Mouse (Mus musculus): Measurements from ENCODE around the gene Gm8050. TPM values are rescaled to one million over a fixed set of nuclear protein-coding genes. Genes with fewer than 3 reads are reported as not detected.
A peak's percentile ranks its signal among the peaks of the same experiment; 100 is the strongest.
"Not testable (repeated sequence)": the region's sequence is repeated elsewhere in the genome, so short reads cannot be mapped to it uniquely, and the experiment has no call there.

Gm8050 gene
- not detected for total RNA-seq (2021)

DNA sequence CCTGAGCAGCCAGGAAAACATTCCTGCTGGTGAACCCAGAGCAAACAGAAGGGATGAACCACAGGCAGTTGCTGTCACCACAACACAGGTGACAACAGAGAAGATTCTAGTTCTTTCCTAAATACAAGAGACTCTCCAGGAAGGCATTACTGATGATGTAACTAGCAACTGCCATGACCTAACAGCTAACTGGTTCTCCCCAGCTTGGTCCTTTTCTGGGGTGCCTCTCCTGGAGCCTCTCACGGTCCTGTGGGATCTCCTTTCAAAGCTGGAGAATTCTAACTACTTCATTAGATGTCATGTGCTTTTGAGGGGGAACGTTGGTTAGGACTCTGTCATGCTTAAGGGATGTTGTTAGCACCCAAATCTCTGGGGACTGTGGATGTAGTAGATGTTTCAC lies at the start of gene Gm8050:
Gene Gm8050 (minus strand): TSS at position 101 of the 400 bp plus-strand sequence.
- intact Hi-C loops (cut with DNase I); DNase-seq: not testable (repeated sequence)

- intact Hi-C loops (cut with DNase I): not testable (repeated sequence)
- peak in 1 of 2 experiments; percentile 3 for DNase-seq
Observed at GRCm38 (mm10) chr14:6757231-6757536, 37.1 kb upstream of the Gm8050 start.

DNA sequence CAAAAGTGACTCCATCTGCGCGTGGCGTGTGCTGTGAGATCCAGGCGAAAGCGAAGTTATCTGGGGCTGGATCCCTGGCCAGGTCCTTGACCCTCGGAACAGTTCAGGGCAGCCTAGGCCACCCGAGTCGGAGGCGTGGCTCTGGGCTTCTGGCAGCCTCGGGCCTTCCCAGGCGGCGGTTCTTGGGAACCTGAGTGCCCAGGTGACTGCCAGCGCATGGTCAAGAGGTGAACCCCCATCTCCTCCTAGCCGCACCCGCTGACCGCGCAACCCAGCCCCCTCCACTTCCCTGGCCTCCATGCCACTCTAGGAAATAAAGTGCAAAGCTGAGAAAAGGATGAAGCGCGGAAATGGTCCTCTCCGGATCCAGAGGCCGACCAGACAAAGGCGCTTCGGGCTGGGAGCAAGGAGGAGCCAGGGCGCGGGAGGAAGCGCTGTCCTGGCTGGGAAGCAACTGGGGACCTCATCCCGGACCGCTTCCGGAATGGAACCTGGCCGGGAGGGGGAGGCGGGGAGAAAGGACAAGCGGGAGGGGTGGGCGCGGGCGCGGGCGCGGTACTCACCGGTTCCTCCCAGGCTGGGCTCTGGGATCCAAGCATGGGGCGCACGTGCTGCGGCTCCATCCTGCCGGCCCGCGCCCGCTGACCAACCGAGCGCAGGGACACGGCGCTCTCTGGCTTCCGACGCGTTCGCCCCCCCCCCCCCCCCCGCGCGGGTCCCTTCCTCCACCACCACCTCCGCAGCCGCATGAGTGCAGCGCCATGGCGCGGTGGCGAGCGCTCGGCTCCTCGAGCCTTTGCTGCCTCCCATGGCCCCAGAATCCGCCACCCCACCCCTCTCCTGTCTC lies 36.6 kb upstream of the Gm8050 start:
- peak; percentile 18 to 20 for DNase-seq
- intact Hi-C loops (cut with DNase I): not testable (repeated sequence)

GRCm38 (mm10) chr14:6742232-6742631 lies 22.2 kb upstream of the Gm8050 start, which contains the start of gene Gm3636:
TSS of gene Gm3636 (minus strand) at chr14:6742332.
- intact Hi-C loops (cut with DNase I): not testable (repeated sequence)

GRCm38 (mm10) chr14:6684070-6684469 lies 36.0 kb downstream of the Gm8050 start, which contains the start of gene Gm10251:
TSS of gene Gm10251 (minus strand) at chr14:6684170.
- DNase-seq; intact Hi-C loops (cut with DNase I): not testable (repeated sequence)

More at GRCm38 (mm10) chr14:6742232-6742631, 22.2 kb upstream of the Gm8050 start, which contains the start of gene Gm3636:
- DNase-seq: not testable (repeated sequence)

Other genes with a start within 250 kb of the Gm8050 start
- gene Gm8356, start 183.0 kb downstream of the Gm8050 start, total RNA-seq (2021): not detected
- gene Gm3629, start 129.6 kb downstream of the Gm8050 start, total RNA-seq (2021): 1 to 10 TPM; 1.2 to 1.4 TPM
- gene Gm3460, start 97.8 kb downstream of the Gm8050 start, total RNA-seq (2021): not detected
- not detected for gene Gm10251, start 36.1 kb downstream of the Gm8050 start, total RNA-seq (2021)
- gene Gm3636, start 22.1 kb upstream of the Gm8050 start, total RNA-seq (2021): 1 to 10 TPM; 1.0 to 1.9 TPM
- under 1 TPM; 0.17 to 0.34 TPM for gene Gm8362, start 54.2 kb upstream of the Gm8050 start, total RNA-seq (2021)
- not detected for gene Gm3642, start 120.1 kb upstream of the Gm8050 start, total RNA-seq (2021)
- 1 to 10 TPM in 1 of 2 experiments, under 1 TPM in 1; 0.74 to 1.1 TPM for gene Gm3667, start 169.7 kb upstream of the Gm8050 start, total RNA-seq (2021)

Measured in heart, postnatal 10 days (tissue).